Mouse (Mus musculus) embryo, embryonic 11.5 days (tissue): Measurements from ENCODE around the gene Sprr2a2.
"Not testable (repeated sequence)": the region's sequence is repeated elsewhere in the genome, so short reads cannot be mapped to it uniquely, and the experiment has no call there.

Source experiments
- DNase-seq: peaks from one replicate; pipeline ENCODE4 v3.0.0-alpha.2; 2012; ENCODE audit warnings: low read depth, low spot score

Gene Sprr2a2

DNA sequence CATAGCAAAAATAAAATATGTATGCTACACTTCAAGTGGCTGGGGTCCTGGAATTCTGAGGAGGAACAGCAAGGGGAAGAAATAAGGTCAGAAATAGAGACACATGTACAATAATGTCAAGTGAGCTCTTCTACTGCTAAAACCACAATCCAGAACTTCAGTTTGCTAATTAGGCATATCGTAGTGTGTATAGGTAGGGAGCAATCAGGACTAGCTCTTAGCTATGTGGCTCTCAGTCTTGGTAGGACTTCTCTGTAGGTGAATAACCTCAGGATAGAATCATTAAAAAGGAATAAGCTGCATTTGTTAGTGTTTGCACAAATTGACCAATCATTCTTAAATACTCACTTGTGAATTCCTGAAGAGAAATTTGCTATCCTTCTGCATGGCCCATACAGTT lies 58.3 kb downstream of the Sprr2a2 start:
- DNase-seq: not testable (repeated sequence)

DNA sequence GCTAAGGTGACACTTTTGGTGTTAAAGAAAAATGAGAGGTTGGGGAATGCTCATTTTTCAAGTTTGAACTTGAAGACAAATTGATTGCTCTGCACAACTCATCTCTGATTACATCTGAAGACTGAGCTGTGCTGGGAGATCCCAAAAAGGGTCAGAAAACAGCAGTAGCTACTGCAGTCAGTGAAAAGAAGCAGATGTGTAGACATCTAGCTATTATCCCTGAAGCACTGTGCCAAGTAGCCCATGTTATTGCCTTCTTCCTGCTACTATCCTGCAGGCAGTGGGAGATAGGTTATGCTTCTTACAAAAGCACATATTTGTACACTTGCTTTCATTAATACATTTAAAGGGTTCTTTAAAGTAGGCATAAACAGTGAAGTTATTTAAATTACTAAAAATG lies 63.9 kb downstream of the Sprr2a2 start:
- DNase-seq: not testable (repeated sequence)

DNA sequence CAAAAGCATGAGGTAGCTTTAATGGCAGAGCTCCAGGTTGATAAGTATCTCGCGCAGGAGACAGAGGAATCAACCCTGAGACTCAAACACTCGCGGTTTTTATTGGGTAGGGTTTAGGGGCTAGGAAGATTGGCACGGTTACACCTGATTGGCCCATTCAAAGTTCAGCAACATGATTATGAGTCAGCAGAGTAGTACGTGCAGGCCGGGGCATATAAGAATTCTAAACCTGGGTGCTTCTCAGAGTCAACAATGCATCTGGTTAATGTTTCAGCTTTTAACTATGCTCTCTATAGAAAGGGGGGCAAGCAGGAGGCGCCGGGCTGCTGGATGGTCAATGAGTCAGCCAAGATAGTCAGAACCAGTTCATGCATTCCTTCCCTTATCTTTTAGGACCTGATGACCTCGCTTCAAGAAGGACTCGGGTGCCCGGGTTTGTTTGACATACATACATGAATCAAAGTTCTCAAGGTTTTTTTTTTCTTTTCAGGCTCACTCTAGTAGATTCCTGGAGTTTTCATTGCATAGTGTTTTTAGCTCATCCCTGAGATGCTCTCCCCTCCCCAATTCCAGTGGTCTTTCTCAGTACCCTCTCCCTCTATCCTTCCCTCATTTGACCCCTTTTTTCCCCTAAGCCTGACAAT lies 65.4 kb downstream of the Sprr2a2 start:
- not testable (repeated sequence) for DNase-seq

DNA sequence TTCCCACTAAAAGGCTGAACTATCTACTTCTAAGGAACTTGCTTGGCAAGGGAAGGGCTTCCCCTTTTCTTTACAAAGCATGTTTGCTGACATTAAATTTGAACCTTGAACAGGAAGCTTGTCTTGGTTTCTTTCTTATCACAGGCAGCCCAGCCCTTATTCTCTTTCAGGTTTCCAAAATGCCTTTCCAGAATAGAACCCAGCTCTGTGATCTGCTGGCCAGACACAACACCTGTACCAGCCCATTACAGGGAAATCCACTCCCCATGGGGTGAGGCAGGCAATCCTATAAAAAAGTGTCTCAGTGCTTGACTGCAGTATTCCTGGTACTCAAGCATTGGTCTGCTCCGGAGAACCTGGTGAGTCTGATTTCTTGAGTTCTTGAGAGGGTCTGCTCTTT lies 69.4 kb downstream of the Sprr2a2 start, which contains the start of gene Sprr2a3:
Gene Sprr2a3 (plus strand): TSS at position 317 of the 400 bp plus-strand sequence.
- not testable (repeated sequence) for DNase-seq

DNA sequence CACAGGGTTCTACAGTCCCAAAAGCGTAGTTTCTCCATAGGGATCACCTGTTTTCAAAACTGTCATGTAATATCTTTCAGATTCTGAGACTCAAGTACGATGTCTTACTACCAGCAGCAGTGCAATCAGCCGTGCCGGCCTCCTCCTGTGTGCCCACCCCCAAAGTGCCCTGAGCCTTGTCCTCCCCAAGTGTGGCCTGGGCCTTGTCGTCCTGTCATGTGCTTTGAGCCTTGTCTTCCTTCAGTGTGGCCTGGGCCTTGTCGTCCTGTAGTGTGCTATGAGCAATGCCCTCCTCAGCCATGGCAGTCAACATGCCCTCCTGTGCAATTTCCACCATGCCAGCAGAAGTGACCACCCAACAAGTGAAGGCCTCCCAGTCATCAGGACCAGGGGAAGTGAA lies 72.8 kb downstream of the Sprr2a2 start:
- DNase-seq: not testable (repeated sequence)
